Mouse (Mus musculus): ENCODE measurements around the gene Gpr65.
A peak's percentile ranks its signal among the peaks of the same experiment; 100 is the strongest.
"Not testable (repeated sequence)": the region's sequence is repeated elsewhere in the genome, so short reads cannot be mapped to it uniquely, and the experiment has no call there.

Gpr65 gene

GRCm38 (mm10) chr12:98268441-98269369 is at the start of gene Gpr65:
Gpr65 (plus strand) TSS chr12:98268635.
- DNase-seq (ENCODE audit: low spot score in 2 of 2) = no peak

- DNase-seq (ENCODE audit: low spot score in 2 of 2) = no peak
Measured at GRCm38 (mm10) chr12:98223286-98223685, 45.1 kb upstream of the Gpr65 start.

GRCm38 (mm10) chr12:98227037-98227436 is 41.4 kb upstream of the Gpr65 start:
- DNase-seq (ENCODE audit: low spot score in 2 of 2) = no peak

GRCm38 (mm10) chr12:98238478-98238877 is 30.0 kb upstream of the Gpr65 start:
- DNase-seq (ENCODE audit: low spot score in 2 of 2) = not testable (repeated sequence)

GRCm38 (mm10) chr12:98244161-98244560 is 24.3 kb upstream of the Gpr65 start:
- DNase-seq (ENCODE audit: low spot score in 2 of 2) = no peak

GRCm38 (mm10) chr12:98244865-98245264 is 23.6 kb upstream of the Gpr65 start:
- no peak for DNase-seq (ENCODE audit: low spot score in 2 of 2)

GRCm38 (mm10) chr12:98246835-98247234 is 21.6 kb upstream of the Gpr65 start:
- DNase-seq (ENCODE audit: low spot score in 2 of 2) = no peak

- DNase-seq (ENCODE audit: low spot score in 2 of 2) = no peak
Measured at GRCm38 (mm10) chr12:98249671-98250070, 18.8 kb upstream of the Gpr65 start.

GRCm38 (mm10) chr12:98250327-98250726 is 18.1 kb upstream of the Gpr65 start:
- no peak for DNase-seq (ENCODE audit: low spot score in 2 of 2)

- DNase-seq (ENCODE audit: low spot score in 2 of 2) = no peak
Measured at GRCm38 (mm10) chr12:98252417-98252816, 16.0 kb upstream of the Gpr65 start.

GRCm38 (mm10) chr12:98255373-98255995 is 13.0 kb upstream of the Gpr65 start:
- DNase-seq (ENCODE audit: low spot score in 2 of 2) = no peak

GRCm38 (mm10) chr12:98258371-98258844 is 10.0 kb upstream of the Gpr65 start:
- DNase-seq (ENCODE audit: low spot score in 2 of 2) = no peak

GRCm38 (mm10) chr12:98258845-98259517 is 9.5 kb upstream of the Gpr65 start, which contains the start of gene Galc:
Galc (minus strand) TSS chr12:98259459.
- peak; percentile 80 to 83 for DNase-seq (ENCODE audit: low spot score in 2 of 2)

GRCm38 (mm10) chr12:98259518-98259852 is 8.9 kb upstream of the Gpr65 start:
- no peak for DNase-seq (ENCODE audit: low spot score in 2 of 2)

- DNase-seq (ENCODE audit: low spot score in 2 of 2) = no peak
Measured at GRCm38 (mm10) chr12:98265697-98266096, 2.7 kb upstream of the Gpr65 start.

GRCm38 (mm10) chr12:98269791-98270745 is 1.6 kb downstream of the Gpr65 start:
- no peak for DNase-seq (ENCODE audit: low spot score in 2 of 2)

- no peak for DNase-seq (ENCODE audit: low spot score in 2 of 2)
Measured at GRCm38 (mm10) chr12:98270810-98271566, 2.6 kb downstream of the Gpr65 start.

GRCm38 (mm10) chr12:98272433-98272832 is 4.0 kb downstream of the Gpr65 start:
- DNase-seq (ENCODE audit: low spot score in 2 of 2) = no peak

GRCm38 (mm10) chr12:98280530-98280929 is 12.1 kb downstream of the Gpr65 start:
- DNase-seq (ENCODE audit: low spot score in 2 of 2) = peak in 1 of 2 experiments; percentile 66

- DNase-seq (ENCODE audit: low spot score in 2 of 2) = no peak
Measured at GRCm38 (mm10) chr12:98280996-98281395, 12.6 kb downstream of the Gpr65 start.
